Mouse (Mus musculus) frontal cortex, postnatal 14 days (tissue): Measurements from ENCODE around the gene Serac1.
"Not testable (repeated sequence)": the region's sequence is repeated elsewhere in the genome, so short reads cannot be mapped to it uniquely, and the experiment has no call there.

Source experiments
- DNase-seq, 2 experiments: peaks; one replicate each; pipeline ENCODE4 v3.0.0; 2022; ENCODE audit warnings: low spot score in 2 of 2

Serac1 gene

GRCm38 (mm10) chr17:6066021-6066420 lies 13.5 kb downstream of the Serac1 start:
- DNase-seq: no peak

GRCm38 (mm10) chr17:6063532-6063931 lies 16.0 kb downstream of the Serac1 start:
- no peak for DNase-seq

- no peak for DNase-seq
These were observed 16.7 kb downstream of the Serac1 start for GRCm38 (mm10) chr17:6062793-6063192.

- DNase-seq: no peak
These were observed 24.6 kb downstream of the Serac1 start for GRCm38 (mm10) chr17:6054934-6055355.

GRCm38 (mm10) chr17:6052801-6053200 lies 26.7 kb downstream of the Serac1 start:
- no peak for DNase-seq

GRCm38 (mm10) chr17:6037507-6037906 lies 42.0 kb downstream of the Serac1 start:
- DNase-seq: no peak

GRCm38 (mm10) chr17:6036872-6037271 lies 42.7 kb downstream of the Serac1 start:
- DNase-seq: no peak

GRCm38 (mm10) chr17:6036458-6036857 lies 43.1 kb downstream of the Serac1 start:
- DNase-seq: no peak

- no peak for DNase-seq
These were observed 43.9 kb downstream of the Serac1 start for GRCm38 (mm10) chr17:6035661-6036060.

GRCm38 (mm10) chr17:6025831-6026230 lies 53.7 kb downstream of the Serac1 start:
- DNase-seq: no peak

- DNase-seq: not testable (repeated sequence)
These were observed 58.2 kb downstream of the Serac1 start for GRCm38 (mm10) chr17:6021374-6021789.

GRCm38 (mm10) chr17:6020636-6021035 lies 58.9 kb downstream of the Serac1 start:
- no peak for DNase-seq

GRCm38 (mm10) chr17:6019776-6020175 lies 59.8 kb downstream of the Serac1 start:
- DNase-seq: no peak

- DNase-seq: no peak
These were observed 61.2 kb downstream of the Serac1 start for GRCm38 (mm10) chr17:6018348-6018747.

GRCm38 (mm10) chr17:6017268-6017667 lies 62.3 kb downstream of the Serac1 start:
- no peak for DNase-seq

- DNase-seq: no peak
These were observed 63.2 kb downstream of the Serac1 start for GRCm38 (mm10) chr17:6016213-6016780.

- DNase-seq: no peak
These were observed 64.6 kb downstream of the Serac1 start for GRCm38 (mm10) chr17:6014985-6015384.

GRCm38 (mm10) chr17:6013079-6013478 lies 66.5 kb downstream of the Serac1 start:
- DNase-seq: no peak

GRCm38 (mm10) chr17:6009606-6010005 lies 69.9 kb downstream of the Serac1 start:
- no peak for DNase-seq

- no peak for DNase-seq
These were observed 71.0 kb downstream of the Serac1 start for GRCm38 (mm10) chr17:6008590-6008989.

- no peak for DNase-seq
These were observed 71.6 kb downstream of the Serac1 start for GRCm38 (mm10) chr17:6007902-6008301.

- no peak for DNase-seq
These were observed 72.3 kb downstream of the Serac1 start for GRCm38 (mm10) chr17:6007101-6007780.

GRCm38 (mm10) chr17:6005638-6006471 lies 73.7 kb downstream of the Serac1 start:
- DNase-seq: peak; percentile 48 to 64
